Mouse (Mus musculus): Measurements from ENCODE around the gene Gm20388. TPM values are rescaled to one million over a fixed set of nuclear protein-coding genes. Genes with fewer than 3 reads are reported as not detected.
"Not testable (repeated sequence)": the region's sequence is repeated elsewhere in the genome, so short reads cannot be mapped to it uniquely, and the experiment has no call there.

Gm20388 gene
- polyA plus RNA-seq, 1 experiment from 2014 or later: 7.4 TPM

DNA sequence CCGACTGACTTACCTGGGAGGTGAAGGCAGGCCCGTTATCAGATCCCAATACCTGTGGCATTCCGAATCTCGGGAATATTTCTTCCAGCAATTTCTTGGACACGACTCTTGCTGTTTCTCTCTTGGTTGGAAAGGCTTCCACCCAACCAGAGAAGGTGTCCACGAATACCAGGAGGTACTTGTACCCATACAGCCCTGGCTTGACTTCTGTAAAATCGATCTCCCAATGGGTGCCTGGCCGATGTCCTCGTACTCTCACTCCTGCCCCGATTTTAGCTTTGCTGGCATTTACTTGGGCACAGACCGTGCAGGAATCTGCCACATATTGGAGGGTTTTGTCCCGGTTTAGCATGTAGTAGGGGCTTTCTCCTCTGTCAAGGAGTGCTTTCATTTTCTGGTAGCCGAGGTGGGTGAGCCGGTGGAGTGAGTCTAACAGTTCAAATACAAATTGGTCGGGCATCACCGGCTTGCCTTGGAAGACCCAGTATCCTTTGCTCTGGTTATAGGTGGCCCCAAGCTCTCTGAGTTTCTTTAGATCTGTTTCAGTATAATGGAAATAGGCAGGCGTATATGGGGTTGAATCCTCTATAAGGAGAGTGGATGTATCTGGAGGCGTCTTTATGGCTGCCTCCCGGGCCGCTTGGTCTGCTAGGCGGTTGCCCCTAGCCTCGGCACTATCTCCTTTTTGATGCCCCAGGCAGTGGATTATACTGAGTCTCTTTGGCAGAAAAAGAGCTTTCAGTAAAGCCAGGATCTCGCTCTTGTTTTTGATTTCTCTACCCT lies 3518.5 kb downstream of the Gm20388 start:
- Histone ChIP-seq H3K4me3 (replicated peaks) (no peak overlapping the region), H3K9me3 (replicated peaks) (peaks cover 61% of the 10 kb centered on the region), H3K4me1 (no peaks in the 10 kb centered on the region), H3K4me2 (no peak overlapping the region), H3K9ac (no peak overlapping the region), H3K27ac (no peak overlapping the region), H3K27me3 (no peaks in the 10 kb centered on the region), H3K36me3 (no peaks in the 10 kb centered on the region)
- WGBS: 96% methylated on average over 23 of the region's 23 CpGs
- ATAC-seq (replicated peaks; ENCODE audit: low FRiP score): no peak

DNA sequence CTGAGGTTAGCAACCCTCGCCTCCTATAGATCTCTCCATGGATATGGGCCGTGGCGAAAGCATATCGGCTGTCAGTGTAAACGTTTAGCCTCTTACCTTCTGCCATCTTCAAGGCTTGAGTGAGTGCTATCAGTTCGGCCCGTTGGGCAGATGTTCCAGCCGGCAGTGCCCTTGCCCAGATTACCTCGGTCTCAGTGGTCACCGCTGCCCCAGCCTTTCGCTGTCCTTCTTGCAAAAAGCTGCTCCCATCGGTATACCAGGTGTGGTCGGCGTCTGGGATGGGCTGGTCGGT lies 3519.0 kb downstream of the Gm20388 start:
- not testable (repeated sequence) for H3K27ac ChIP-seq; H3K4me1 ChIP-seq; H3K27me3 ChIP-seq; H3K4me3 ChIP-seq (replicated peaks); ATAC-seq (replicated peaks; ENCODE audit: low FRiP score); H3K36me3 ChIP-seq; H3K4me2 ChIP-seq; H3K9ac ChIP-seq
- H3K9me3 ChIP-seq (replicated peaks): peaks cover 63% of the 10 kb centered on the region
- 96% methylated on average over 15 of the region's 15 CpGs for WGBS

GRCm38 (mm10) chr8:123430936-123431335 lies 3520.3 kb downstream of the Gm20388 start:
- not testable (repeated sequence) for ATAC-seq (replicated peaks; ENCODE audit: low FRiP score)

DNA sequence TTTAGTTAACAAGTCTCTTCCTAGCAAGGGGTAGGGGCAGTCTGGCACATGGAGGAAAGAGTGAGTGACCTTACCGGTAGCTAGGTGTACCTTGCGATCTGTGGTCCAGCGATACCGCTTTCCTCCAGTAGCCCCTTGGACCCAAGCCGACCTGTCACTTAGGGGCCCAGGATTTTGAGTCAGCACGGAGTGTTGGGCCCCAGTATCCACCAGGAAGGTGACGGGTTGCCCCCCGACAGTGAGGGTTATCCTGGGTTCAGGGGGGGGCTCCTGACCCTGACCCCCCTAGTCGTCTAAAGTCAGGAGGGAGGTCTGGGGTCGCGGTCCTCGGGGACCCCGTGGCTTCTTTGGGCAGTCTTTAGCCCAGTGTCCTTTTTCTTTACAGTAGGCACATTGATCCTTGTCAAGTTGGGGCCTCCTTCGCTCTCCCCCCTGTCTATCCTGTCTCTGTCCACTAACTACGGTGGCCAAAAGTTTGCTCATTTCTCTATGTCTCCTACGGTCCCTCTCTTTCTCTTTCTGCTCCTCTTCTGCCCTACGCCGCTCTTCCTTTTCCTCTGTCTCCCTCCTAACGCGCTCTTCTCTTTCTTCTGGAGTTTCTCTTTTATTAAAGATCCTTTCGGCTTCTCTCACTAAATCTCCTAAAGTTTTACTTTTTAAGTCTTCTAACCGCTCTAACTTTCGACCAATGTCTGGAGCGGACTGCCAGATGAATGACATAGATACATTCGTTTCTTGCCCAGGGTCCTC lies 3521.2 kb downstream of the Gm20388 start:
- WGBS: 95% methylated on average over 25 of the region's 25 CpGs
- Histone ChIP-seq H3K9me3 (replicated peaks) (peaks cover 57% of the 10 kb centered on the region), H3K9ac (no peak overlapping the region)

More at GRCm38 (mm10) chr8:123430936-123431335, 3520.3 kb downstream of the Gm20388 start:
- peaks cover 64% of the 10 kb centered on the region for H3K9me3 ChIP-seq (replicated peaks)
- not testable (repeated sequence) for H3K9ac ChIP-seq; H3K4me1 ChIP-seq; H3K27me3 ChIP-seq; H3K27ac ChIP-seq; H3K4me2 ChIP-seq; H3K4me3 ChIP-seq (replicated peaks); H3K36me3 ChIP-seq
- 92% methylated on average over 8 of the region's 8 CpGs for WGBS

GRCm38 (mm10) chr8:123432381-123432780 lies 3521.7 kb downstream of the Gm20388 start:
- Histone ChIP-seq H3K27ac (no peak overlapping the region), H3K36me3 (no peaks in the 10 kb centered on the region), H3K9ac (no peak overlapping the region), H3K9me3 (replicated peaks) (peaks cover 52% of the 10 kb centered on the region), H3K4me2 (no peak overlapping the region), H3K27me3 (no peaks in the 10 kb centered on the region), H3K4me1 (no peaks in the 10 kb centered on the region), H3K4me3 (replicated peaks) (no peak overlapping the region)
- 94% methylated on average over 16 of the region's 16 CpGs for WGBS
- no peak for ATAC-seq (replicated peaks; ENCODE audit: low FRiP score)

More for the DNA sequence above, 3521.2 kb downstream of the Gm20388 start:
- Histone ChIP-seq H3K36me3 (no peaks in the 10 kb centered on the region), H3K4me1 (no peaks in the 10 kb centered on the region), H3K4me3 (replicated peaks) (no peak overlapping the region), H3K4me2 (no peak overlapping the region), H3K27ac (no peak overlapping the region), H3K27me3 (no peaks in the 10 kb centered on the region)
- no peak for ATAC-seq (replicated peaks; ENCODE audit: low FRiP score)

GRCm38 (mm10) chr8:123433241-123433974 lies 3522.8 kb downstream of the Gm20388 start:
- not testable (repeated sequence) for H3K4me2 ChIP-seq; H3K27me3 ChIP-seq; H3K36me3 ChIP-seq; H3K9ac ChIP-seq; H3K4me3 ChIP-seq (replicated peaks); H3K4me1 ChIP-seq; H3K27ac ChIP-seq; ATAC-seq (replicated peaks; ENCODE audit: low FRiP score)
- 98% methylated on average over 46 of the region's 47 CpGs for WGBS
- H3K9me3 ChIP-seq (replicated peaks): peaks cover 41% of the 10 kb centered on the region

DNA sequence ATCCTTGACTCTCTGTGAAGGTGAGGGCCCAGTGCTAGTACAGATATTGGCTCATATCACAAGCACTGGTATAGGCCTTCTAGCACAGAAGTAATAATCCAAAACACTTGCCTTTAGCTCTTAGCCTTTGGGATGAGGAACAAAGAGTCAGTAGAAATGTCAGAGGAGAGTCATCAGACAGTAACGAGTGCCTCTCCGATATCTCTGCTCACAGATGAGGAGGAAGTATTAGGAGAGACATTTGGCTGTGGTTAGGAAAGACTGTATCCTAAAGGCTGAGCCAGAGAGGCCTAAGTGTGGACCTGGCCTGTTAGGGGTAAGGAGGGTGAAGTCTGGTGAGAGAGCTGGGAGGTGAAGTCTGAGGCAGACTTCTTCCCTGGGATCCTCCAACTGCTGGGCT lies 3531.1 kb downstream of the Gm20388 start:
- 92% methylated on average over 2 of the region's 2 CpGs for WGBS
- no peaks in the 10 kb centered on the region for H3K27me3 ChIP-seq

GRCm38 (mm10) chr8:123442351-123442750 lies 3531.7 kb downstream of the Gm20388 start:
- Histone ChIP-seq H3K9ac (0 out of 2 replicates have a peak overlapping the region, but pooled peaks have one; percentile 60), H3K9me3 (replicated peaks) (no peaks in the 10 kb centered on the region), H3K4me3 (replicated peaks) (peak overlapping the region; percentile 68), H3K27ac (0 out of 2 replicates have a peak overlapping the region, but pooled peaks have one; percentile 86), H3K4me2 (peak overlapping the region; percentile 65), H3K36me3 (no peaks in the 10 kb centered on the region), H3K27me3 (no peaks in the 10 kb centered on the region), H3K4me1 (peaks cover 13% of the 10 kb centered on the region)
- no peak for ATAC-seq (replicated peaks; ENCODE audit: low FRiP score)
- WGBS: 83% methylated on average over 5 of the region's 5 CpGs

More for the DNA sequence above, 3531.1 kb downstream of the Gm20388 start:
- Histone ChIP-seq H3K27ac (no peak overlapping the region), H3K9ac (no peak overlapping the region), H3K4me3 (replicated peaks) (no peak overlapping the region), H3K36me3 (no peaks in the 10 kb centered on the region), H3K4me2 (no peak overlapping the region), H3K9me3 (replicated peaks) (no peaks in the 10 kb centered on the region), H3K4me1 (peaks cover 13% of the 10 kb centered on the region)
- ATAC-seq (replicated peaks; ENCODE audit: low FRiP score): no peak

- Histone ChIP-seq H3K4me2 (peak overlapping the region; percentile 65), H3K9me3 (replicated peaks) (no peaks in the 10 kb centered on the region), H3K36me3 (no peaks in the 10 kb centered on the region), H3K4me1 (peaks cover 13% of the 10 kb centered on the region), H3K27me3 (no peaks in the 10 kb centered on the region), H3K9ac (peak overlapping the region; percentile 60), H3K27ac (peak overlapping the region; percentile 86), H3K4me3 (replicated peaks) (peak overlapping the region; percentile 68)
- WGBS: 1% methylated on average over 41 of the region's 41 CpGs
- peak; percentile 95 for ATAC-seq (replicated peaks; ENCODE audit: low FRiP score)
Observed at GRCm38 (mm10) chr8:123442871-123443575, 3532.4 kb downstream of the Gm20388 start.

DNA sequence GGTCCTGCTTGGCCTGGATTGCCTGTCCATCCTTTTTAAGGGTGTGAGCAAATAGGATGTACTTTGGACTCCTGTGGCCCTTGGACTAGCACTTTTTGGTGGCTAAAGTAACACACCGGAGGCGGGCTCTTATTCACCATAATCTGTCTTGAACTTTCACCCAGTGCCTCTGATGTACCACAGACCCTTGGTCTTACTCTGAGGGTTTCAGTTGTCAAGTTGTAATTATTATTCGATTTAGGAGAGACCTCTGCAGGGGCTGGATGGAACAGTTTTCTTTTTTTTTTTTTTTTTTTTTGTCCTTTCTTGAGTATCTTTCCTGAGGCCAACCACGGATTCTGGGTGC lies 3532.9 kb downstream of the Gm20388 start:
- Histone ChIP-seq H3K36me3 (no peaks in the 10 kb centered on the region), H3K27me3 (no peaks in the 10 kb centered on the region), H3K9ac (peak overlapping the region; percentile 60), H3K4me3 (replicated peaks) (peak overlapping the region; percentile 68), H3K27ac (peak overlapping the region; percentile 86; the same call in 1 of the 2 replicates), H3K4me2 (peak overlapping the region; percentile 65), H3K9me3 (replicated peaks) (no peaks in the 10 kb centered on the region), H3K4me1 (peaks cover 13% of the 10 kb centered on the region)
- peak; percentile 23; the same call in 1 of the 2 replicates for ATAC-seq (replicated peaks; ENCODE audit: low FRiP score)
- WGBS: 22% methylated on average over 4 of the region's 4 CpGs

DNA sequence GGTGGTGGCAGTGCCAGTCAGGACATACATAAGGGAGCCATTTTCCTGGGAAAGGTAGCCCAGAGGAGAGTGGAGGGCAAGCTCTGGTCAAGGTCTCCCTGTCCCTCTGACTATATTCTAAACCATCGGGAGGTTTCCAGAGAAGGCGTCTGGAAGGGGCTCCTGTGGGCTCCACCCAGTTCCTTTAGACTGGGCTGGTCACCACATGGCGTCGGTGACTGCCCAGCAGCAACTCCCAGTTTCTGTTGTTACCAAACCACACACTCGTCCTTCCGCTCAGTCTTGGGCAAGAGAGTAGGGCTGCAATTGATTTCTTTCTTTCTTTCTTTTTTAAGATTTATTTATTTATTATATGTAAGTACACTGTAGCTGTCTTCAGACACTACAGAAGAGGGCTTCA lies 3533.5 kb downstream of the Gm20388 start:
- Histone ChIP-seq H3K27ac (no peak overlapping the region), H3K4me3 (replicated peaks) (peak overlapping the region; percentile 68)
- no peak for ATAC-seq (replicated peaks; ENCODE audit: low FRiP score)

More for the DNA sequence above, 3533.5 kb downstream of the Gm20388 start:
- no peaks in the 10 kb centered on the region for H3K27me3 ChIP-seq
- H3K9ac ChIP-seq: no peak overlapping the region
- peaks cover 13% of the 10 kb centered on the region for H3K4me1 ChIP-seq
- peaks cover 2% of the 10 kb centered on the region; the same call in 1 of the 2 replicates for H3K36me3 ChIP-seq
- 79% methylated on average over 6 of the region's 6 CpGs for WGBS
- H3K9me3 ChIP-seq (replicated peaks): no peaks in the 10 kb centered on the region
- H3K4me2 ChIP-seq: peak overlapping the region; percentile 65
